Mouse (Mus musculus): Measurements from ENCODE around the gene Acsm3.

Acsm3 gene

GRCm38 (mm10) chr7:119795311-119795710 lies 34.6 kb downstream of the Acsm3 start:
- DNase-seq (ENCODE audit: low spot score in 2 of 2) = no peak

GRCm38 (mm10) chr7:119800488-119800887 lies 39.8 kb downstream of the Acsm3 start:
- no peak for DNase-seq (ENCODE audit: low spot score in 2 of 2)

- no peak for DNase-seq (ENCODE audit: low spot score in 2 of 2)
These were observed 40.3 kb downstream of the Acsm3 start for GRCm38 (mm10) chr7:119800991-119801390.

GRCm38 (mm10) chr7:119807396-119807795 lies 46.7 kb downstream of the Acsm3 start:
- no peak for DNase-seq (ENCODE audit: low spot score in 2 of 2)

- no peak for DNase-seq (ENCODE audit: low spot score in 2 of 2)
These were observed 48.0 kb downstream of the Acsm3 start for GRCm38 (mm10) chr7:119808723-119809122.

GRCm38 (mm10) chr7:119835371-119835770 lies 74.6 kb downstream of the Acsm3 start:
- DNase-seq (ENCODE audit: low spot score in 2 of 2) = no peak

GRCm38 (mm10) chr7:119835996-119836777 lies 75.5 kb downstream of the Acsm3 start:
- no peak for DNase-seq (ENCODE audit: low spot score in 2 of 2)

All from right cerebral cortex, postnatal 36 days (tissue).